Mouse (Mus musculus) limb, embryonic 14.5 days (tissue): Measurements from ENCODE around the gene H2-T22. TPM values are rescaled to one million over a fixed set of nuclear protein-coding genes. Genes with fewer than 3 reads are reported as not detected.
"Not testable (repeated sequence)": the region's sequence is repeated elsewhere in the genome, so short reads cannot be mapped to it uniquely, and the experiment has no call there.

Experiments
- ATAC-seq: fragments of 200-750 bp; cut with Nextera tagmentation; 2 replicates; pipeline ENCODE4 v1.8.0; 2017; ENCODE audit warnings: low read depth, moderate number of reproducible peaks, moderate TSS enrichment; ENCODE audit not compliant: low FRiP score
- DNase-seq: peaks from one replicate; pipeline ENCODE4 v3.0.0-alpha.2; 2015; ENCODE audit warnings: low spot score
- H3K27ac ChIP-seq: fragments of 300-500 bp; sonication (generic); replicated peaks from 2 replicates; pipeline ENCODE4 v1.5.1; 2014; ENCODE audit warnings: low read depth, mild to moderate bottlenecking, low read length, moderate library complexity, mixed read lengths
- H3K27me3 ChIP-seq: fragments of 300-500 bp; sonication (generic); 2 replicates; pipeline ENCODE4 v1.6.1; 2014; ENCODE audit warnings: low read length, mixed read lengths; ENCODE audit not compliant: control insufficient read depth, insufficient read depth
- H3K36me3 ChIP-seq: fragments of 300-500 bp; sonication (generic); 2 replicates; pipeline ENCODE4 v1.6.1; 2014; ENCODE audit warnings: mild to moderate bottlenecking, low read length, moderate library complexity, mixed read lengths; ENCODE audit not compliant: control insufficient read depth, insufficient read depth
- H3K4me1 ChIP-seq: fragments of 300-500 bp; sonication (generic); 2 replicates; pipeline ENCODE4 v1.6.1; 2014; ENCODE audit warnings: antibody characterized with exemption, low read length, mixed read lengths; ENCODE audit not compliant: control insufficient read depth, insufficient read depth
- H3K4me2 ChIP-seq: fragments of 300-500 bp; sonication (generic); replicated peaks from 2 replicates; pipeline ENCODE4 v1.6.1; 2014; ENCODE audit warnings: low read depth, mild to moderate bottlenecking, low read length, moderate library complexity; ENCODE audit not compliant: severe bottlenecking
- H3K4me3 ChIP-seq: fragments of 300-500 bp; sonication (generic); replicated peaks from 2 replicates; pipeline ENCODE4 v1.5.1; 2014; ENCODE audit warnings: low read length
- H3K9ac ChIP-seq: fragments of 300-500 bp; sonication (generic); 2 replicates; pipeline ENCODE4 v1.6.1; 2014; ENCODE audit warnings: mild to moderate bottlenecking, low read depth, low read length, moderate library complexity; ENCODE audit not compliant: severe bottlenecking
- H3K9me3 ChIP-seq: fragments of 300-500 bp; sonication (generic); 2 replicates; pipeline ENCODE4 v1.6.1; 2016; ENCODE audit warnings: low read length; ENCODE audit not compliant: control insufficient read depth
- WGBS: fragments of 180-500 bp; shearing (Covaris S2); extraction: QIAGEN DNeasy Blood & Tissue Kit; methylation state at CpG from one replicate; pipeline ENCODE4 v1.1.7; 2014; 5-methylcytosine and 5-hydroxymethylcytosine counted together
- polyA plus RNA-seq, 2 experiments: library from polyadenylated mRNA; depleted of rRNA in 1 of 2; stranded (reverse) in 1 of 2; unstranded in 1 of 2; fragments of >200 nt; fragmentation: Nextera tagmentation in 1 of 2; extraction: Ambion mirVana in 1 of 2; gene quantifications; 2 replicates each; pipeline versions ENCODE4 v1.2.1 to v1.2.3; 2012 to 2014

The H2-T22 gene
- polyA plus RNA-seq, 2 experiments = 26.6 to 29.0 TPM

DNA sequence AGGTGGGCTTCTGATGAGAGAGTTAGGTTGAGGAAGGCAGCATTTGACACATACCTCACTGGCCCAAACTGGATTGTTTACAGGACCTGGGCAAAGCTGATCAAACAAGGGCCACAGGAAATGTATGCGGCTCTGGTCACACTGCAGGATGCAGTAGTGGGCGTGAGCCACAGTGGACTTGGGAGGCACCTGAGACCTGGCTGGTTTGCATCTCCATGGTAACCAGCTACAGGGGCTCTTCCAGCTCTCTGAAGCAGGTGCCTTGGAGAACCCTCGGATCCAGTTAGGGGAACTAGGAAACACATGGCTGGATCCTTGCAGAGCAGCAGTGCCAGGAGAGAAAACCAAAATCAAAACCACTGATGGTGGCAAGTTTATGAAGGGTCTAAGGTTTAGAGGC lies 8.0 kb downstream of the H2-T22 start:
- not testable (repeated sequence) for H3K9me3 ChIP-seq, H3K4me3 ChIP-seq, H3K4me2 ChIP-seq, H3K9ac ChIP-seq, H3K4me1 ChIP-seq, ATAC-seq, H3K36me3 ChIP-seq, H3K27ac ChIP-seq, H3K27me3 ChIP-seq, DNase-seq
- WGBS = 62% methylated on average over 3 of the region's 3 CpGs

DNA sequence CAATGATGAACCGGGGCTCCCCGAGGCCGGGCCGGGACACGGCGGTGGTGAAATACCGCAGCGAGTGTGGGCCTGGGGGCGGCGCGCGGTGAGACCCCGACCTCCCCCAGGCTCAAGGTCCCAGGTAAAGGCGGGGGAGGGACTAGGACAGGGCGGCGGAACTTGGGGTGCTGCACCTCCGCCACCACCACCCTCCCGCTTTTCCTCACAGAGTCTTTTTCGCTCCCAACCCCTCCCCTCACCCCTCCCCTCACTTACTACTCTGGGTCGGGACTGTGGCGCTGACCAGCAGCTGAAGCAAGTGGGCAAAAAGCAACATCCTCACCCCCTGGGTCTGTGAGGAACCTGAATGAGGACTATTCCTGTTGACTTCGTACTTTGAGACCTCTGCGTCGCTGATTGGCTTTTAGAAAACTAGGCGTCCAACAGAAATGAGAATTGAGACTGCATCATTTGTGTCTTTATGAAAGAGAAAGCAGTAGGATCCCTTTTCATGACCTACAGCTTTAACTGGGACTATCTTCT lies 10.1 kb downstream of the H2-T22 start, which contains the start of gene H2-T23:
TSS of gene H2-T23 (minus strand) at position 505 of the 525 bp plus-strand sequence.
- not testable (repeated sequence) for H3K4me1 ChIP-seq, H3K27me3 ChIP-seq, DNase-seq, H3K36me3 ChIP-seq, H3K27ac ChIP-seq, H3K9me3 ChIP-seq
- Histone ChIP-seq H3K9ac (peak within 1 kb of the TSS; percentile 55), H3K4me2 (peak within 1 kb of the TSS; percentile 82), H3K4me3 (peak within 1 kb of the TSS; percentile 44)
- WGBS = 1% methylated on average over 12 of the region's 25 CpGs
- peak; percentile 60; the same call in 1 of the 2 replicates for ATAC-seq

- H3K4me1 ChIP-seq, H3K36me3 ChIP-seq, H3K9me3 ChIP-seq, H3K27ac ChIP-seq, H3K27me3 ChIP-seq, DNase-seq: not testable (repeated sequence)
- peak overlapping the region; percentile 82 for H3K4me2 ChIP-seq
- H3K9ac ChIP-seq = peak overlapping the region; percentile 55
- peak; percentile 57; the same call in 1 of the 2 replicates for ATAC-seq
- 2% methylated on average over 39 of the region's 40 CpGs for whole genome bisulfite sequencing
- peak overlapping the region; percentile 44 for H3K4me3 ChIP-seq
Observed at GRCm38 (mm10) chr17:36031583-36032331, 10.8 kb downstream of the H2-T22 start.

DNA sequence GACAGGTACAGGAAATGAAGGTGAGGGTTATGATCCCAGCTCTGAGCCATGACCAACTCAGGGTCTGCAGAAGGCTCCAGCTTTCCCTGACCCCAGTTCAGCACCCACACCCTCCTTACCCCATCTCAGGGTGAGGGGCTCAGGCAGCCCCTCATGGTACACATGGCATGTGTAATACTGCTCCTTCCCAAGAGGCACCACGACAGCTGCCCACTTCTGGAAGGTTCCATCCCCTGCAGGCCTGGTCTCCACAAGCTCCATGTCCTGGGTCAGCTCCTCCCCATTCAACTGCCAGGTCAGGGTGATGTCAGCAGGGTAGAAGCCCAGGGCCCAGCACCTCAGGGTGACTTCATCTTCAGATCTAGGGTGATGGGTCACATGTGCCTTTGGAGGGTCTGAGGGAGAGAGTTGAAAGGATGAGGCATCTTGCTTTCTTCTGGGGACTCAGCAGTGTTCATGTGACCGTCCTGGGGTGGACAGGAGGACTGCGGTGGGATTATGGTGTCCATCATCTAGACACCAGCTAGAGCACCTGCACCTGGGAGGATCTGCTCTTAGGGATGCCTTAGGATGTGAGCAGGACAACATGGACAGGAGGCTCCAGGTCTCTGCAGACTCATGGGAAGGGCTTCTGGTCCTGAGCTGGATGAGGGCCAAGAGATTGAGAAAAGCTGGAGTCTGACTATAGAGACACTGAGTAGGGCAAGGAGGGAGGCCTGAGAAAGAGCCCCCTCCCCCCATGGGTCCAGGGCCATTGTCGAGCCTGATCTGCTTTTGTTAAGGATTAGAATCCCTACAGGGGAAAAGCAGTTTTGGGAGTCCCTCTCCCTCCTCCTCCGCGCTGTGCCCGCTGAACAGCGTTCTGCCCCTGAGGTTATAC lies 11.6 kb downstream of the H2-T22 start:
- not testable (repeated sequence) for ATAC-seq, H3K27ac ChIP-seq, H3K36me3 ChIP-seq, DNase-seq, H3K27me3 ChIP-seq, H3K4me1 ChIP-seq, H3K9me3 ChIP-seq
- WGBS = 72% methylated on average over 4 of the region's 8 CpGs
- Histone ChIP-seq H3K4me3 (peak overlapping the region; percentile 44), H3K4me2 (peak overlapping the region; percentile 82), H3K9ac (0 out of 2 replicates have a peak overlapping the region, but pooled peaks have one; percentile 55)

GRCm38 (mm10) chr17:36030046-36030702 lies 12.4 kb downstream of the H2-T22 start:
- 66% methylated on average over 2 of the region's 4 CpGs for WGBS
- not testable (repeated sequence) for ATAC-seq, H3K4me3 ChIP-seq, H3K36me3 ChIP-seq, H3K4me2 ChIP-seq, H3K27ac ChIP-seq, DNase-seq, H3K27me3 ChIP-seq, H3K4me1 ChIP-seq, H3K9ac ChIP-seq, H3K9me3 ChIP-seq
